In genomic region chr10:10429032-10429431, GRCm38 (mm10) we compare ENCODE assay signal across 18 mouse cellular contexts. TPM values are rescaled to one million over a fixed set of nuclear protein-coding genes. Genes with fewer than 3 reads are reported as not detected.
"Had no signal": no experiment of that assay in that cellular context is flagged by ENCODE, and none has a peak within 500 bp of the region (broad histone marks: within the 10 kb centered on the region; RNA-seq: fewer than 3 reads in every experiment).

No protein-coding gene starts in this region.

- H3K4me2 ChIP-seq: kidney, embryonic 15.5 days; liver, embryonic 13.5 days; lung, embryonic 14.5 days; midbrain, embryonic 12.5 days; midbrain, embryonic 15.5 days; neural tube, embryonic 13.5 days had no signal

- H3K27me3 ChIP-seq: kidney, embryonic 15.5 days; liver, embryonic 13.5 days; midbrain, embryonic 12.5 days; midbrain, embryonic 15.5 days; neural tube, embryonic 13.5 days had no signal

- H3K4me1 ChIP-seq: kidney, embryonic 15.5 days; liver, embryonic 13.5 days; midbrain, embryonic 12.5 days; midbrain, embryonic 15.5 days; neural tube, embryonic 13.5 days had no signal

- H3K27ac ChIP-seq: kidney, embryonic 15.5 days; liver, embryonic 13.5 days; midbrain, embryonic 12.5 days; midbrain, embryonic 15.5 days; neural tube, embryonic 13.5 days had no signal

- ATAC-seq: intestine, postnatal 0 days; lung, postnatal 0 days; midbrain, embryonic 15.5 days had no signal

- DNase-seq: kidney, adult 2 months; kidney, postnatal 10 days; kidney, postnatal 36 days; layer of hippocampus, postnatal 36 days; liver, embryonic 13.5 days; retina, postnatal 1 day; right cerebral cortex, postnatal 25 days; thymus, adult 18-20 months; thymus, postnatal 14 days; thymus, postnatal 4 days had no signal

- H3K4me3 ChIP-seq: kidney, embryonic 15.5 days; liver, embryonic 13.5 days; midbrain, embryonic 12.5 days; midbrain, embryonic 15.5 days; myocyte; neural tube, embryonic 13.5 days had no signal

- H3K9ac ChIP-seq: kidney, embryonic 15.5 days; liver, embryonic 13.5 days; lung, embryonic 14.5 days; midbrain, embryonic 12.5 days; midbrain, embryonic 15.5 days; neural tube, embryonic 13.5 days had no signal

- H3K36me3 ChIP-seq: kidney, embryonic 15.5 days; liver, embryonic 13.5 days; midbrain, embryonic 12.5 days; midbrain, embryonic 15.5 days; neural tube, embryonic 13.5 days had no signal

- H3K9me3 ChIP-seq: kidney, embryonic 15.5 days; liver, embryonic 13.5 days; midbrain, embryonic 12.5 days; midbrain, embryonic 15.5 days; neural tube, embryonic 13.5 days had no signal

RNA-seq across cellular contexts. Expression of gene Adgb, which starts 43.1 kb away (rescaled TPM):
- polyA plus RNA-seq: myocyte had no signal
